Mouse (Mus musculus) brown adipose tissue, adult 24 weeks (tissue): Measurements from ENCODE around the gene Nub1. TPM values are rescaled to one million over a fixed set of nuclear protein-coding genes. Genes with fewer than 3 reads are reported as not detected.
"Not testable (repeated sequence)": the region's sequence is repeated elsewhere in the genome, so short reads cannot be mapped to it uniquely, and the experiment has no call there.

Experiments used
- H3K27ac ChIP-seq: fragments of 200-500 bp; replicated peaks from 2 replicates; pipeline ENCODE4 v1.5.1; 2012; ENCODE audit warnings: low read depth, mild to moderate bottlenecking, low read length
- H3K4me1 ChIP-seq: fragments of 200-500 bp; 2 replicates; pipeline ENCODE4 v1.6.1; 2012; ENCODE audit warnings: low read length, mixed read lengths; ENCODE audit not compliant: control insufficient read depth, insufficient read depth, insufficient read length
- H3K4me3 ChIP-seq: fragments of 200-500 bp; 2 replicates; pipeline ENCODE4 v1.5.1; 2012; ENCODE audit warnings: low read depth, mild to moderate bottlenecking, low read length, moderate library complexity; ENCODE audit not compliant: insufficient read depth
- polyA plus RNA-seq: library from polyadenylated mRNA; stranded (reverse); fragments of >200 nt; gene quantifications from 2 replicates; pipeline ENCODE4 v1.2.4, GENCODE M21; 2012; ENCODE audit not compliant: missing spikeins, insufficient read depth, insufficient read length

The Nub1 gene
- polyA plus RNA-seq, 1 experiment = 26.1 TPM

DNA sequence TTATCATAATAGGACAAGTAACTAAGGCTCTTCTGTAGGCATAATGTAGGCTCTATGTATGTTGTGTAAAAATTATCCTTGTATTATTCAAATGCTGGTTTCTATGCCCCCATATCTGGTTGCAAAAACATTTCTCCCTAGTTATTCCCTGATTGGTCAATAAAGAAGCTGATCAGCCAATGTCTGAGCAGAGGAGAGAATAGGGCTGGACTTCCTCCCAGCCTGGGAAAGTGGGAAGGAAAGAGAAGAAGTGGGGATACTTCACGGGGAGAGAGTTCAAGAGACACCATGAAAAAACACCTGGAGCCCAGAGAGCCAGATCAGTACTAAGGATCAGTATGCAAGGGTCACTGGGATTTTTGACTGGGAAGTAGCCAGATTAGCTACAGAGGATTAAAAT is 3.9 kb upstream of the Nub1 start:
- H3K4me3 ChIP-seq = no peak overlapping the region
- no peak overlapping the region for H3K27ac ChIP-seq
- H3K4me1 ChIP-seq = no peaks in the 10 kb centered on the region

DNA sequence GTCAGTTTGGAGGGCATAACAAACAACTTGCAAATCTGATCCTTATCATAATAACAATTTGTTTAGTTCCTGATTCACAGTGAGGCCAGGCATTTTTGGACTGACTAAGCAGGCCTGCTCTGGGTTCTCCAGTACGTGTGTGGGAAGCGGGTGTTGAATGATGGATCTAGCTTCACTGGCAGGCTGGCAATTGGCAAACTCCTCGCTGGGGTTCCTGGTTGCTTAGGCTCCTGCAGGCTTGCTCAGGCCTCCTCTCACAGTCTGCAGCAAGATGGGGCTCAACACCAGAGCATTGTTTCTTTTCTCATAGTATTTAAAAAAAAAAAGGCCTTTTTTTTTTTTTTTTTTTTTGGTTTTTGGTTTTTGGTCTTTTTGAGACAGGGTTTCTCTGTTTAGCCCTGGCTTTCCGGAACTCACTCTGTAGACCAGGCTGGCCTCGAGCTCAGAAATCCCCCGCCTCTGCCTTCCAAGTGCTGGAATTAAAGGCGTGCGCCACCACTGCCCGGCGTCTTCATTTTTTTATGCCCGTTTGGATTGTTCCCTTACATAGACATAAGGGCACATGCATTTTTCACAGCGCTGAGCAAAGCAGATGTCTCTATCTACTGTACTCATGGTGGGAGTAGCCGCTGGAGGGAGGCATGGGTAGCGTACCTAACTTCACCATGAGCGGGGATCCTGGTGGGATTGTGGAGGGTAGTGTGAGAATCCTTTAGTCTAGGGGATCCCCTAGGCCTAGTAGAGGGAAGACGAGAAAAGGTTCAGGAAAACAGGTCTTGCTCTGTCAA is 560 bp upstream of the Nub1 start:
- Histone ChIP-seq H3K4me3 (peak overlapping the region; percentile 61), H3K4me1 (no peaks in the 10 kb centered on the region; the same call in 1 of the 2 replicates), H3K27ac (peak overlapping the region; percentile 94)

- Histone ChIP-seq H3K4me3 (peak overlapping the region; percentile 78), H3K4me1 (no peaks in the 10 kb centered on the region; the same call in 1 of the 2 replicates), H3K27ac (peak overlapping the region; percentile 54)
These were observed 844 bp downstream of the Nub1 start for GRCm38 (mm10) chr5:24686176-24686575.

DNA sequence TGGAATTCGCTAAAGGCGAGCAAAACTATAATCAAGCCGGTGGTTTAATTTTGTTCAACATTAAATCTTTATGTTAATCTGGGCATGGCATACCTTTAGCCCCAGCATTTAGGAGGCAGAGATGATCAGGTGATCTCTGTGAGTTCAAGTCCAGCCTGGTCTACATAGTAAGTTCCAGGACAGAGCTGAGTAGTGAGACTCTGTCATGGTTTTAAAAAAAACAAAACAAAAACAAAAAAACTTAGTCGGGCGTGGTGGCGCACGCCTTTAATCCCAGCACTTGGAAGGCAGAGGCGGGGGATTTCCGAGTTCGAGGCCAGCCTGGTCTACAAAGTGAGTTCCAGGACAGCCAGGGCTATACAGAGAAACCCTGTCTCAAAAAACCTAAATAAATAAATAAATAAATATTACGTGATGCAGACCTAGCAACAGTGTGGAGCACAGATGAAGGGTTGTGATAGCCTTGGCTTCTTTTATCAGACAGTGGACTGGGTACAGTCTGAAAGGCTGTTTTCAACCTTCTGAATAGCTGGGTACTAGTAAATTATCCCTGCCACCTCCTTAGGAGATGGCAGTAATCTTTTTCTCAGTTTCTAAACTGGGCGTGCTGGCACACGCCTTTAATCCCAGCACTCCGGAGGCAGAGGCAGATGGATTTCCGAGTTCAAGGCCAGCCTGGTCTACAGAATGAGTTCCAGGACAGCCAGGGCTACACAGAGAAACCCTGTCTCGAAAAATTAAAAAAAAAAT is 1.5 kb downstream of the Nub1 start:
- H3K4me3 ChIP-seq = peak overlapping the region; percentile 28
- H3K27ac ChIP-seq = not testable (repeated sequence)

GRCm38 (mm10) chr5:24687696-24688095 is 2.4 kb downstream of the Nub1 start:
- Histone ChIP-seq H3K4me1 (no peaks in the 10 kb centered on the region; the same call in 1 of the 2 replicates), H3K27ac (no peak overlapping the region)

More for the DNA sequence above, 1.5 kb downstream of the Nub1 start:
- H3K4me1 ChIP-seq = not testable (repeated sequence)

DNA sequence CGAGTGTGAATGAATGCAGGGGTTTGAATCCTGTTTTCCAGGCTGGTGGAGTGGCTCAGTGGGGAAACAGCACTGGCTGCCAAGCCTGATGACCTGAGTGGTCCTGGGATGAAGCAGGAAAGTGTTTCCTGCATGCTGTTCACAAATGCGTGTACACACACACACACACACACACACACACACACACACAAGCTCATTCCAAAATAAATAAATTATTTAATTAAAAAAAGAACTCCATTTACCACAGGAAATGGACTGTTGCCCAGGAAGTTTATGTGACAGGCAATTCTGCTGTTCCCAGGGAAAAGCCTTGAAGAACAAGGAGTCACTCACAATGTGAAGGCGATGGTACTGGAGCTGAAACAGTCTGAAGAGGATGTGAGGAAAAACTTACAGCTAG is 11.4 kb downstream of the Nub1 start:
- Histone ChIP-seq H3K4me3 (peak overlapping the region; percentile 13; the same call in 1 of the 2 replicates), H3K27ac (peak overlapping the region; percentile 23), H3K4me1 (no peaks in the 10 kb centered on the region)

More at GRCm38 (mm10) chr5:24687696-24688095, 2.4 kb downstream of the Nub1 start:
- H3K4me3 ChIP-seq = no peak overlapping the region

DNA sequence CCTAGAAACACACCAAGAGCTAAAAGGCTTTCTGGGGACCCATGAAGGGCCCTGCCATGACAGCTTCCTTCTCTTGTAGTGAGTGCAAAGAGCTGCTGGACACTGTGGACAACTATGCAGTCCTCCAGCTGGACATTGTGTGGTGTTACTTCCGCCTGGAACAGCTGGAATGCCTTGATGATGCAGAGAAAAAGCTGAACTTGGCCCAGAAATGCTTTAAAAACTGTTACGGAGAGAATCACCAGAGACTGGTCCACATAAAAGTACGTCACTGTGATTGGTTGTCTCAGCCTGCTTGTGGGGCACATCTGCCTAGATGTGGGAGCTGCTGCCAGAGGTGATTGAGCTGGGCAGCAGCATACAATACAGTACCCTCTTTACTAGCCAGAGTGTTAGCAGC is 15.9 kb downstream of the Nub1 start:
- no peak overlapping the region for H3K27ac ChIP-seq
- H3K4me1 ChIP-seq = no peaks in the 10 kb centered on the region
- H3K4me3 ChIP-seq = no peak overlapping the region

DNA sequence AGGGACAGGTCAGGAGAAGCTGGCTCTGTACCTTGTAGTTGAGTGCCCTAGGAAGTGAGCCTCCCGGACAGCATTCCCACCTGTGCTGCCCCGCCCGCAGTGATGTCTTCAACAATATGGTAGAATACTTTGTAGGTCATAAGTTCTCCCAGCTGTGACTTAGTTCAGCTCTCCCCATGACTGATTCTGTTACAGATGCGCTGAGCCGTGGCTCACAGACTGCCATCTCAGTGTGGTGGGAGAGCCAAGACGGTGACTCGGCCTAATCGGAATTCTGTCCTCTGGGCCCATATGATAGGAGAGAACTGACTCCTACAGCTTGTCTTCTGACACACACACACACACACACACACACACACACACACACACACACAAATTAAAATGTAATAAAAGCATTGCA is 19.3 kb downstream of the Nub1 start:
- no peak overlapping the region for H3K27ac ChIP-seq
- no peak overlapping the region for H3K4me3 ChIP-seq
- H3K4me1 ChIP-seq = 0 out of 2 replicates have a peak, but pooled peaks cover 2% of the 10 kb centered on the region

DNA sequence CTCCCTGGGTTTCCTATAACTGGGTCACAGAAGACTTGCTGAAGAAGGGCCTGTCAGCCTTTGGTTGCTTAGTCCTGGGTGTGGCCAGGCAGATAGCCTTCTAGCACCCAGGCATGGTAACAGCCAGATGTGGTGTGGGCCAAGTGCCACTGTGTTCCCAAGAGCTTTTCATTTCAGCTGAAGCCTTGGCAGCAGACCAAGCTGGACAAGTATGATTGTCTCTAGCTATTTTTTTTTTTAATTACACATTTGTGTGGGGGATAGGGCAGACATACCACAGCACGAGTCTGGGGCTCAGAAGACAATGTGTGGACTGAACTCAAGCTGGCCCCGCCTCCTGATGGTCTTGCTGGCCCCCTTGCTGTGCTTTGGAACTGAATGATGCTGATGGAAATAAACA is 24.6 kb downstream of the Nub1 start:
- H3K27ac ChIP-seq = no peak overlapping the region
- H3K4me1 ChIP-seq = peaks cover 2% of the 10 kb centered on the region; the same call in 1 of the 2 replicates

GRCm38 (mm10) chr5:24711615-24712014 is 26.3 kb downstream of the Nub1 start:
- Histone ChIP-seq H3K4me1 (peaks cover 2% of the 10 kb centered on the region; the same call in 1 of the 2 replicates), H3K27ac (no peak overlapping the region), H3K4me3 (no peak overlapping the region)

More for the DNA sequence above, 24.6 kb downstream of the Nub1 start:
- H3K4me3 ChIP-seq = no peak overlapping the region

DNA sequence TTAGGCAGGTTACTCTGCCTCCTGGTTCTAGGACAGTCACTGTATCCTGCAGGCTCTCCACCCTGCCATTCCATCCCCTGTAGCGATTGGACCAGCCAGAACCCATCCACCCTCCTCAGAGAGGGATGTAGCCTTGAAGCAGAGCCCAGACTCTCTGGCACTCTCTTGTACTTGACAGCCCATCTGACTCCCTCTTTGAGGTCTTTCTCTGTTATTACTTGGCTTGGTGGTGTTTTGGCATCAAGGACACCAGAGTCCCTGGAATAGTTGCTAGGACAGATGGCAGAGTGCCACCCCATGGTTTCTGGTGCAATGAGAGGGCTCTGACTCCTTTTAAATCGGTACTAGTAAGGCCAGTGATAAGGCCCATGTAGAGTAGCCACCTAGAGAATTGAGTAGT is 27.9 kb downstream of the Nub1 start:
- peaks cover 2% of the 10 kb centered on the region; the same call in 1 of the 2 replicates for H3K4me1 ChIP-seq
- H3K27ac ChIP-seq = no peak overlapping the region
- H3K4me3 ChIP-seq = no peak overlapping the region

DNA sequence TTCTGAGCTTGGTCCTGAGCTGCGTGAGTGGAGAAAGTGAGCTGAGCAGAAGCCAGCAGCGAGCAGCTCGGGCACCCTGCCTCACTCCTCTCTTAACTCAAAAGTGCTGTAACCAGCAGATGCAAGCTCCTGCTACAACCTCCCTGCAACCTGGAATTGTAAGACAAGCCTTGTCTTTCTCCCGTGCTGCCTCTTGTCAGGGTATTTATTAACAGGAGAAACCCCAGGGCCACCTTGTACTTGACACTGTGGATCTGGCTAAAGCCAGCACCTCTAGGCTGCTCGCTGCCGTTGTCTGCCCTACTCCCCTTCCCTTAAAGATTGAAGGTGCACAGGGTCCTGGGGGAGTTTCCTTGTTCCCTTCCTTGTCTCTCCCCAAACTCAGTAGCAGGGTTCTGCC is 28.7 kb downstream of the Nub1 start:
- Histone ChIP-seq H3K4me3 (no peak overlapping the region), H3K27ac (no peak overlapping the region), H3K4me1 (peaks cover 2% of the 10 kb centered on the region; the same call in 1 of the 2 replicates)

DNA sequence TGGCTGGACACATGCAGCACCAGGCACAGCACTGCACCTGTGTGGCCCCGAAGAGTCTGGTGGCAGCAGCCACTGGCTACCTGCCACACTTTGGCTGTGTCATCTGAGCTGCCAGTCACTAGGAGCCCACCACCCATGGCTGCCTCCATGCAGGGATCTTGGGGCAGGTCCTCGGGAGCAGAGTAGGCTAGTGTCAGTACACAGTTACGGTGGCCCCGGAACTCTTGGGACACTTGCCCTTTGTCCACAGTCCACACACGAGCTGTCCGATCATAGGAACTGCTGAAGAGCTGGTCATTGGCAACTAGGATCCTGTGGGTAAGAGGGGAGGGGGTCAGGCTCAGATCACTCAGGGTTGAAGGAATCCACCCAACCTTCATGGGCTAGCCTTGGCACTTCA is 32.7 kb downstream of the Nub1 start:
- no peak overlapping the region for H3K4me3 ChIP-seq
- H3K27ac ChIP-seq = no peak overlapping the region
- no peaks in the 10 kb centered on the region; the same call in 1 of the 2 replicates for H3K4me1 ChIP-seq

DNA sequence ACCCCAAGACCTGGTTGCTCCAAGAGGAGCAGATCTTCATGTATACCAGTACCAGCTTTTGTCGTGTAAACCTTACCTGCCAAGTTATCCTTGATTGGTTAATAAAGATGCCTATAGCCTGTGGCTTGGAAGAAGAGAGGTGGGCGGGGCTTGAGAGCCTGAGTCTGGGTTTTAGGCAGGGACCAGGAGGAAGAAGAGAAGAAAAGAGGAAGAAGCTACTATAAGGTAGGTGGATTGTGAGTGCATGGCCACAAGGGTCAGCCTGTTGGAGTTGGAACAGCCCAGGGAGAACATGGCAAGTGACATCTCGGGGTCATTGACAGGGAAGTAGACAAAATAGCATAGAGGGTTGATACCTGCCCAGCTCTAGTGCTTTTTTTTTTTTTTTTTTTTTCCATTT is 34.5 kb downstream of the Nub1 start:
- H3K27ac ChIP-seq = no peak overlapping the region

GRCm38 (mm10) chr5:24723527-24724269 is 38.4 kb downstream of the Nub1 start:
- no peak overlapping the region for H3K4me3 ChIP-seq
- no peak overlapping the region for H3K27ac ChIP-seq

More for the DNA sequence above, 34.5 kb downstream of the Nub1 start:
- Histone ChIP-seq H3K4me3 (no peak overlapping the region), H3K4me1 (peaks cover 4% of the 10 kb centered on the region; the same call in 1 of the 2 replicates)

More at GRCm38 (mm10) chr5:24723527-24724269, 38.4 kb downstream of the Nub1 start:
- H3K4me1 ChIP-seq = peaks cover 4% of the 10 kb centered on the region; the same call in 1 of the 2 replicates
